Mouse (Mus musculus): Measurements from ENCODE around the gene Erf.
"Not testable (repeated sequence)": the region's sequence is repeated elsewhere in the genome, so short reads cannot be mapped to it uniquely, and the experiment has no call there.

The Erf gene

DNA sequence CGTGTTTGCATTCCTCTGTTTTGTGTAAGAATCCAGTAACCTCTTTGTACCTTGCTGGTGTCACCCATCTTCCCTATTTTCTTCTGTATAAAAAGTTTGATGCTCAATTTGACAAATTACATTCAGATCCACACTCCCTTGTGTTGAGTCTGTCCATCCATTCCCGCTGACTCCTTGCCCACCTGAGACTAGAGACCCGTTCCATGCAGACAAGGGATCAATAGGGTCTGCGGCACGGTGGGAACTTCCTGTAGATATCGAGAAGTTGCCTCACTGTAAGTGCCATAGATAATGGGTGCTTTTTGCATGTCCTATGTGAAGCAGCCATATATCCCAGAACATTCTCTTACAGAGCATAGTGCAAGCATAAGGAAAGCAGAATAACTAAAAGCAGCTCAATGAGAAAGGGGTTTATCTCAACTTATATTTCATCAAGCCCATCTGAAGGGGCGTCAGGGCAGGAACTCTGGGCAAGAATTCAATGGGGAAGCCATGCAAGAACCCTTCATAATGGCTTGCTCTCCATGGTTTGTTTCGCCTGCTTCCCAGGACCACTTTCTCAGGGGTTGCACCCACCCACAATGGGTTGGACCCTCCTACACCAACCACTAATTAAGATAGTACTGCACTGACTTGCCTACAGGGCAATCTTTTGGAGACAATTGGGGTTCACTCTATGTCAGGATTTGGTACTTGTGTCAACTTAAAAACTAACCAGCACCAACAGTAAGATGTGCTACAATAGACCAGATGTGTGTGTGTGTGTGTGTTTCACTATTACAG, 15.8 kb upstream of the Erf start:
- peak; percentile 67 for DNase-seq

DNA sequence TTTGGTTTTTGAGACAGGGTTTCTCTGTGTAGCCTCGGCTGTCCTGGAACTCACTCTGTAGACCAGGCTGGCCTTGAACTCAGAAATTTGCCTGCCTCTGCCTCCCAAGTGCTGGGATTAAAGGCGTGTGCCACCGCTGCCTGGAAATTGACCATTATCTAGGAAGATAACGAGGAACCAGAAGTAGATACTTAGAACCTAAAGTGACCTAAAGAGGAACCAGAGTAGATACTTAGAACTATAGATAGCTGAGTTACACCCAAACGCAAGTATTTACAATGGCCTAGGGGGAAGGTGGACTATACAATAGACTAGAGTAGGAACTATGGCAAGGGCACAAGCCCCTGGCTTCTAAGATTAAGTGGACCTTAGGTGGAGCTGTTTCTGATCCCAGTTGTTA, 15.2 kb upstream of the Erf start:
- DNase-seq, result not testable (repeated sequence)

DNA sequence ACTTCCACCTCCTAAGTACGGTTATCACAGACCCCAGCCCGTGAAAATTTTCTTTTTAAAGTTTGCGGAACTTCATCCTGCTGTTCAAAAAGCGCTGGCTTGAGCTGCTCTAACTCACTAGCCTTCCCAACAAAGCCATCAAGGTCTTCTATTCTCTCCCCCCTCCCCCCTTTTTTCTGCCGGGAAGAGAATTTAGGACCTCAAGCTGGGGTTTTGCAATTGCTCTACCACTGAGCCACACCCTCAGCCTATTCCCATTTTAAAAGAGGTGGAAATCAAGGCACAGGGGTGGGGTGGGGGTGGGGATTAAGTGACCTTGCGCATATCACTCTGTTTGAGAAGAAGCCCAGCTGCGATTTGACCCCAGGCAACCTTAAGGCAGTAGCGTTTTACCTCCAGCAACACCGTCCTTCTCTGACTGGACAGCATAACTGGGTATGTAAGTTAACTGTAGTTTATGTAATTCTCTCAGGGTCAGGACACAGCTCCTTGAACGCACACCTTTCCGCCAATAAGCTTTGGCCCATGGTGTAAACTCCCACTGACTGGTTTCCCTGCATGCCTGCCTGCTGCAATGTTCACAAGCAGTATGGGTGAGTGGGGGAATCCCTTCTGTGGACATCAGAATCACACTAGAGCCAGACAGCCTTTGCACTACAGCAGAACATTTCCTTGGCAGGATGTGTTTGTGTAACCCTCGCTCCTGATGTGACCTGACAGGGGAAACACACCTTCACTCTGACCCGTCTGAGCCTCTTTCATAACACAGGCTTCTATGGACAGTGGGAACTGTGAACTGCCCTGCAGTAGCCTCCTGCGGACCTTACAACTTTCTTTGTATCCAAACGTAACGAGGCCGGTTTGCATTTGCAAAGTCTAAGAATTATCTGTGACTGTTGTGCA, 13.7 kb upstream of the Erf start:
- DNase-seq, result peak; percentile 33

DNA sequence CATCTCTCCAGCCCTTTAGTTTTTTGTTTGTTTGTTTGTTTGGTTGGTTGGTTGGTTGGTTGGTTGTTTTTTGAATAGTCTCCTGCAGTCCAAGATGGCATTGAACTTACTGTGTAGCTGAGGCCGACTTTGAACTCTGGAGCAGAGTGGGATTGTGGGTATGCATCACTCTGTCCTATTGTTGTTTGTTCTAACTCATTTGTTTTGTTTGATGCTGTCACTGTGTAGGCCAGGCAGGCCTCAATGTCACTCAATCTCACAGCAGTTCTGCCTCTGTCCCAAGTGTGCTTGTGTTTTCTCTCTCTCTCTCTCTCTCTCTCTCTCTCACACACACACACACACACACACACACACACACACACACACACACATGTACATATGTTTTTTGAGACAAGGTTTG, 11.3 kb upstream of the Erf start:
- DNase-seq, result no peak

DNA sequence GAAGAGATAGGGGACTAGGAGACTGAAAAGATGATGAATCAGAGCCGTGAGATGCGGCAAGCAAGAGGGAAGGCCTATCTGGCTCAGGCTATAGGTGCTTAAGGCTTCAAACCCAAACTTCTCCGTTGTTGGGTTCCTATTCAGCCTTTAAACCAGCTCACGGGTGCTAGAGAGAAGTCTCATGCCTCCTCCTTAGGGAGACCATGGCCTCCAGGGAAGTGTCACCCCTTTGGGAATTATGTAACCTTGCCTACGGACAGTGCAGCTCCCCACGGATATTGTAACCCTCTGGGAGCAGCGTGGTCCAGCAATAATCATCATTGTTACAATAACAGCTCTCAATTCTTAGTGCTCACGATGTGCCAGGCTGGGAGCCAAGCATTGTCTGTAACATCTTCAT, 1.3 kb upstream of the Erf start:
- DNase-seq, result no peak

DNA sequence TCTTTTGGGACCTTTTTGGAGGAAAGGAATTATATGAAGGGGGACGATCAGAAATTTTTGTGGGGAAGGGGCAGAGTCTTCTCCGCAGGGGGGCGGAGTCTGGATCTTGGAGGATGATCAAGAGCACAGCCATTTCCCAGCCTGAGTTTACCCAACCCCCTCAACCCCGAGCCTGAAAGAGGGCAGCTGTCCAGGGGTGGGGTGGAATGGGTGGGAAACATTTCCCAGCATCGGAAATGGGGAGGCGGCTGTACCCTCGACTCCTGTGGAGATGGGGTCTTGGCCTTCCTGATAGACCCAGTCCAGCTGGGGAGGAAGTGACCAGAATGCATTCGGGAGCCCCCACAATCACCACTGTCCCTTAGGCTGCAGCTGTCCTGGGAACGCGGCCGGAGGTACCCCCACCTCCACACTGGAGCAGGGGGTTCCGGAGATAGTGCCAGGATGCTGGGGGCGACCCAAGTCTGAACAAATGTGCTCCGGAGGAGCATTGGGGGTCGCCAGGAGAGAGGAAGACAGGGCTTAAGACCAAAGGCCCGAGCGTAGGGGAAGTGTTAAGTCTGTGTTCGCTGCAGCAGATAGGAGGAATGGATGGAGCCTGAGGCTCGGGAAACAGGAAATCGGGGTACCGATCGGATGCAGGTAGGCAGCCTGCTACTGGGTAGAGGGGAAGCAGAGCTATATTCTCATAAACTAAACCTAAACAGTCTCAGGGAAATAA, 670 bp upstream of the Erf start:
- peak; percentile 80 for DNase-seq

DNA sequence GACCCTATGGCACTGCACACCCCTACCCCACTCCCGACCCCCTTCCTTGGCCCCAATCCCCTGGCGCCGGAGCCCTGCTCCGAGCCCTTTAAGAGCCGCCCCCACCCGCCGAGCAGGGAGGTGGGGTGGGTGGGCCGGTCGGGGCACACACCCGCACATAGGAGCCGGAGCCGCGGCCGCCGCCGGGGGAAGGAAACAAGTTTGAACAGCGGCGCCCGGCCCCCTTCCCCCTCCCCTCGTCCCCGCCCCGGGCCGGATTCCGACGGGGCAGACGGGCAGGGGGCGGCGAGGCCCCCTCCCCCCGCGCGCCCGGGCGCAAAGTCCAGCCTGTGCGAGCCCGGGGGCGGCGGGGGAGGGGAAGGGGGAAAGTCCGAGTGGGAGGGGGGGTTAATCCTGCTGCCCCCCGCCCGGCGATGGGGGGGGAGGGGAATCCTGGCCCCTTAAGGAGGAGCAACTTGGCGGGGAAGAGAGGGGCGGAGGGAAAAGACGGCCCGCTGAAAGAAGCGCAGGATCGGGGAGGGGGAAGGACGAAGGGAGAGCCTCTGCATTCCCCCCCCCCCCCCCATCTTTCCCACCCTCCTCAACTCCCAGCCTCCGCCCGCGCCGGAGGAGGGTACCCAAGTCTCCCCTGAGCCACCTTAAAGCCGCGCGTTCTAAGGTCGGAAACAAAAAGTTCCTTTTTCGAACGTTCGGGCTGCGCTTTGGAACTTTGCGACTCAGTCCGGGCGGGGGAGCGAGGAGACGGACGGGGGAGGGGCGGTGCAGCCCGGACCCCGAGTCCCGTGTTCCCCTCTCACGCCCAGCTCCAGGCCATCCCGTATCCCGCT, 1.0 kb downstream of the Erf start:
- peak; percentile 78 for DNase-seq

DNA sequence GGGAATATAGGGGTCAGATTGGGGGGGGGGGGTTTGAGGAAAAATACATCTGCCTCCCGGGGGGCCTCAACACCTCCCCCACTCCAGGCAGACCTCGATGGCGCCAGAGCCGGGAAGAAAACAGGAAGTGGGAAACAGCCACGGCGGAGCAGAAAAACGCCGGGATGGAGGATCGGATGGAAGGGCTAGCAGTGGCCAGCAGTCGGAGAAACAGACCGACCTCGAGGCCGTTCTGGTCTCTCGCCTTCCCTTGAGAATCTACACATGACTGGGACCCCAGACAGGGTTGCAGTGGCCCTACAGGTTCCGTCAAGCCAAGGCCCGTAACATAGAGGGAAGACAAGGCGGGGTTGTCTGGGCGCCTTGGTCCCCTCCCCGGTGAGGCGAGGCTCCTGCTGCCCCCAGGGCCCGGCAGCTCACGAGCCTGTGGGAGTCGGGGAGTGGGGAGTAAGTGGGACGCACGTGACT, 1.7 kb downstream of the Erf start:
- no peak for DNase-seq

DNA sequence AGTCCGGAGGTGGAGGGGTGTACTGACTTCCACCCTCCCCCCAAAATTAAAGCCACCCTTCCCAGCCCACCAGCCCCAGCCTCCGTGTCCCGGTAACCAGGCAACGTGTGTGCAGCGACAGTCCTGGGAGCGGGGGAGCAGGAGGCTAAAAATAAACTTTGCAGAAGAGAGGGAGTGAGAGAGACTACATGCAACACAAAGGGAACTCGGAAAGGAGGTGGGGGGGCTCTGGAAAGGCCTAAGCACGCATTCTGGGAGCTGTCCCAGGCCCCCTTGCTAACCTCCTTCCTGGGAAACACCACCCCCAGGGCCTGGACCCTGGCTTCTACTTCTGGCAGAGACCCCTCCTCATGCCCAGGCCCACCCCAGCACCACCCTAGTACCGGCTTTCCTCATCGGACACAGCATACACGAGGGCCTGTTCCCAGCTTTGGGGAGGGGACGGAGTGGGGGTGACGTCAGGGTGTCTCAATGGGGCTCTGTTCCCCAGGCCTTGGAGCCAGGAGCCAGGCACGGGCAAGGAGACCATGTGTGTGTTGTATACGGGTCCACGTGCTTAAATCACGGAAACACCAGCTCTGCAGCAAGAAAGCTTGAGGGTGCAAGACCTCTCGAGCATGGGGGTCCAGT, 2.4 kb downstream of the Erf start:
- peak; percentile 80 for DNase-seq

DNA sequence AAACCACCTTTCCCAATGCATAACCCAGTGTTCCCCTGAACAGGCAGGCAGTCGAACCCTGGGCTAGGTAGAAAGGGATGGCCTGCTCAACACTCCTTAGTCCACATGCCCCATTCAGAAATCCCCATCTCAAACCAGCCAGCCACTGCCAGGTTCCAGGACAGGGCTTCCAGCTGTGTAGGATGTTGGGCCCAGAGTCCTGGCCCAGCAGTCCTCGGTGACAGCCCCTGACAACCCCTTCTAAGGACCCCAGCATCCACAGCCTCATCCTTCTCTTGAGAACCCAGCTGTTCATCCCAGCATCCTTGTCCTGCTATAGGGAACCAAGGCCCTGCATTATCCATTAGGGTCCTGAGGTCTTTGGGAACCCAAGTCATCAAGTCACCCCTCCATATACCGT, 3.1 kb downstream of the Erf start:
- no peak for DNase-seq

DNA sequence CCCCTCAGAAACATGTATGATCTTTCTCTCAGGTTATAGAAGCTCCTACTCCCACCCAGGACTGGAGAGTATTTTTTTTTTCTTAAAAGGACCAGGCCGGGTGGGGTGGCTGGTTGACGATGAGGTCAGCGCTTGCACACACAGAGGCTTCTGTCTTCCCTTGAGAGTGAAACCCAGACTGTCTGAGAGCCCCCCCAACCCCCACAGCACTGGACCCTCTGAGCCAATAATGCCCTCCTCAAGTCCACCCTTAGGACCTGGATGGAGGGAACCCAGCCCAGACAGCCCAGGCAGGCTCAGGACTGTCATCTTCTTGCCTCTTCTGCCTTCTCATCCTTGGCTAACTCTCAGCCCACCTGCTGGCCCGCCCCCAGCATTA, 3.8 kb downstream of the Erf start:
- DNase-seq, result no peak

DNA sequence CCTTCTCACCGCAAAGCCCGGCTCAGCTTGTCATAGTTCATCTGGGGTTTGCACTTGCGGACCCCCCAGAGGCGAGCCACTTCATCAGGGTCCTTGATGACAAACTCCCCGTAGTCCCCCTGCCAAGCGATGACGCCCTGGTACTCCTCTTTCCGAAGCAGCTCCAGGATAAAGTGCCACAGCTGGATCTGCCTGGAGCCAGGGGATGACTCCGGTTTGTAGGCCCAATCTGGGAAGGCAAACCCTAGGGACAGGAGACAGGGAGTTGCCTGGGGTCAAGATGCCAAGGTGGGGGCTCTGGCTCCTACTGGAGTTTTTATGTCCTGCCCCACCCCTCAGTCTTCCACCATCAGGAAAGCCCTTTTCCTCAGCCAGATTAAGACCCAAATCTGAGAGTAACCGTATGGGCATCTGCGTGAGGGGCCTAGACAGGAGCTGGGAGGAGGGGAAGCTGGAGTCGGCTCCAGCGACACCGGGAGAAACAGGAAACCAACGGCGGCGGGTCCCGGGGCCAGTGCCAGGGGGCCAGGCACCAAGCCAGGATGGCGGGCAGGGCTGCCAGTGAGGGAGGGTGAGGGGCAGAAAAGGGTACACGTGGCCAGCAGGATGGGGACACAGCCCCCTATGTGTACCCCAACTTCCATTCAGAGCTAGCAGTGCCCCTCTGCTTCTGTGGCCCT, 4.3 kb downstream of the Erf start:
- peak; percentile 65 for DNase-seq

DNA sequence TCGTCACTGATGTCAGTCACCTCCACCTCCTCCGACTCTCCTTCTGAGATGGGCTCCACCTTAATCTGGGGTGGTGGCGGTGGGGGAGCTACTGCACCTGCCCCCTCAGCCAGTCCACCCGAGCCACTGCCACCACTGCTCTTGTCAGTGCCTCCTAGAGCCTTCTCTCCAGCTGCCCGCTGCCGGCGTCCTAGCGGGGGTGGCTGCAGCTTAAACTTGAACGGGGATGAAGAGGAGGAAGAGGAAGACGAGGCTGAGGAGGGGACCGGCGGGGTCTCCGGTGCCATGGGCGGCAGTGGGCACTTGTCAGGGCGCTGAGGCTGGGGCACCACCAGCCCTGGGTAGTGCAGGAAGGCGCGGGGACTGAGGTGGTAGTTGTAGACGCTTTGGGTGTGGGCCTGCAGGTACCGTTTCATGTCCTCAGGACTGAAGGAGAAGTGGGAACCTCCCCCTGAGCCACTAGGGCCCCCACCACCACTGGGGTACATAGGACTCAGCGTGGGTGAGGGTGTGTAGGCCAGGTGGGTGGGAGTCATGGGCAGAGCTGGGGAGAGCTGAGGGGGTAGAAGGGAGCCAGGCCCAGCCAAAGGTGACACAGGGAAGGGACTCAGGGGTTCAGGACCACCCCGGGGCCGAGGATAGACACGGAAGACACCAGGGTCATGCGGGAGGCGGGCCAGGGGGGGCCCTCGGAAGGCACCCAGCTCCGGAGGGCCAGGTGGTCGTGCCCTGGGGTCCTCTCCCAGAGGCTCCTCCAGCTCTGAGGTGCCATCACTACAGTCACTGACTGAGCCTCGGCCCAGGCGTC, 5.8 kb downstream of the Erf start:
- DNase-seq, result no peak

DNA sequence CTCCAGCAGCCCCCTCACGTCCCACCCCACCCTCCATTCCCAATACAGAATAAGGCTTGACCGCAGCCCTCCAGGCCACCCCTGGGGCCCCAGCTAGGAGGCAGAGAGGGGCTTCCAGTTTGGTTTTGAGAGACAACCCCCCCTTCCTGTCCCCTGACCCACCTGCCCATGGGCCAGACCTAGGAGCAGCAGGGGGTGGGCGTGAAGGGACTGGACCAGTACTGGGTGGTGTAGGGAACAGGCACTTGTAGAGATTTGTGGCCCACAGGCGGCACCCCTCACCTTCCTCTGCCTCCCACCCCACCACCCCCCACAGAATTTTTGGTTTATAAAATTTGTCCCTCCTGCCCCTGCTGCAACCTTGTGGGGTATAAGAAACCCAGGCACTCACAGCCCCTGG, 7.2 kb downstream of the Erf start:
- no peak for DNase-seq

DNA sequence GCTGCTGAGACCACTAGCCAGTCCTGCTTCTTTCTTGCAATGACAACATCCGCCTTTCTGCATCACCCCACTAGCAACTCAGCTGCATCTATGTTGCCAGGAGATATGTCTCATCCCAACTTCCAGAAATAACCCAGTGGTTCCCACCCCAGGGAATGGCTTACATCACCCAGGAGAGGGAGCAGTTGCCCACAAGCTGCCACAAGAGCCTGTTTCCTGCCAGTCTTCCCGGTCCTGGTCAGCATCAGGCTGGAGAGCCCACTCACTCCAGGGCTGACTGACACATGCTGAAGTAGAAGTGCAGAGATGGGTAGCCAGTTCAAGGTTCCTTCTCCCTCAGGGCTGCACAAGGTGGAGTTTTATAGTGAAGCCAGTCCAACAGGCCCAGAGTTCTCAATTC, 9.5 kb downstream of the Erf start:
- DNase-seq, result peak; percentile 74

DNA sequence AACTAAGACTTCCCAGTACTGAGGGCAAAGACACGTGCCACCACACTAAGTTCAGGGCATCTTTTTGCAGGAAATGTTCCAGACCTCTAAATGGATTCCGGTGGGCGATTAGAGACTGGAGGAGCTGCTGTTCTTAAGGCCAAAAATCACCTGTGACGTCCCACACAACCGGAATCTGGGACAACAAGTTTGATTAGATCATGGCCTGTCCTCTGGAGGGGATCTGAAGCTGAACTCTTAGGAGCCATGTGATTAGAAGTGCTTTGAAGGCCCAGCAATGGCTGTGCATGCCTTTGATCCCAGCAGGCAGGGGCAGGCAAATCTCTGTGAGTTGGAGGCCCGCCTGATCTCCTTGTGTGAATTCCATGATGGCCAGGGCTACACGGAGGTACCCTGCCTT, 9.9 kb downstream of the Erf start:
- DNase-seq, result peak; percentile 63

DNA sequence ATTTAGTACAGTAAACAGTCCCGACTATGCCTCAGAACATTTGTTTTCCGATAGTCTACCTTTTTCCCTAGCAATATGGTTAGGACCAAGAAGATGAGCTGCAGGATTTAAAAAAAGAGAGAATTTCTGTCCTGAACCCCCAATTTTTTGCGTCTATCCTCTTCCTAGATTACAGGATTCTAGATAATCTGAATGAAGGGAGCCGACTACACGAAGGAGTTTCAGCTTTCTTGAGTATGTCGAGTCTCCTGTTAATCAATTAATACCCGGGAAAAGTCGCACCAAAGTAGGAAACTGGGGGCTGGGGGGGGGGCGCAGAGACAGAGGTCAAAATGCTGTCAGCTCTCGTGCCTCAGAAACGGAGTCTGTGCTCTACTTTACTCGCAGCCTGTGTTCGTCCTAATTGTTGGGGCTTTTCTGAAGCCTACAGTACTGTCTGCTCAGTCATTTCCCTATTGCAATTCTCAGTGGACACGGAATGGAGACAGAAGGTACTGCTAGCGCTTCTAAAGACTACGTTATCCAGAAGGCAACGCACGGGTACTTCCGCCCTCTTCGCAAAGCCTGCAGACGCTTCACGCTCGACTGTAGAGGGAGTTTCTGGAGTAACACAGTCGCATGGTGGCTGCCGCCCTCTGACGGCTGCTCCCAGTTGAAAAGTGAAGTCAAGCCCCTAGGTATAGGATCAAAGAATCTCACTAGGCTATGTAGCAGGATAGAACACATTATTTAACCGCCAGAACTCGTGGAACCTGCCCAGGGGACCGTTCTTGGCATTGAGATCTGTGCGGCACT, 11.5 kb downstream of the Erf start:
- peak; percentile 93 for DNase-seq

DNA sequence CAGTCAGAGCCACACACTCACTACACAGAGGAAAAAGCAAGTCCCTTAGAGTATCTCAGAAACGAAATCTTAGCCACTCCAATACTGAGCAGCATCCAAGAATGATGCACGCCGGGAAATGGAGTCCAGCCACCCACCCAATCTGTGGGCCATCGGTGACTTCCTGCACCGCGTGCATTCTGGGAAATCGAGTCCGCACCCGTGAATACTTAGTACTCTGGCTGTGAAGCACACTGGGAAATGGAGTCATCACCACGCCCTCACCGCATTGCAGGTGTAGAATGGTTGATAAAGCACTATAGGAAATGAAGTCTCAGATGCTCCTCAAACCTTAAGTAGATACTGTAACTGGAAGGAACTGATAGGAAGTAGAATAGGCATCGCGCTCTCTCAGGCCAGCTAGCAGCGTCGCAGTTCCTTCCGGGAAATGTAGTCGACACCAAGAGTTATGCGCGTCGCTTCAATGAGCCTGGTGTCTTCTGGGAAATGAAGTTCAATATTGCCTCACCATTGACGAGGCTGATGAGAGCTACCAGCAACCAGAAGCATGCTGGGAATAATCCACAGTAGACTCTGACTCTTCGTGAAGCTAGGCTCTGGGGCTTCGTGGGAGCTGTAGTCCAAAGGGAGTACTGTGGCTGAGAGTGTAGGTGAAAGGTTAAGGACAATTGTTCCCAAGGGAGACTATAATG, 12.4 kb downstream of the Erf start:
- DNase-seq, result peak; percentile 96

All from cerebellum, adult 9-11 months (tissue).